Mouse (Mus musculus): Measurements from ENCODE around the gene Yipf1.
A peak's percentile ranks its signal among the peaks of the same experiment; 100 is the strongest.
"Not testable (repeated sequence)": the region's sequence is repeated elsewhere in the genome, so short reads cannot be mapped to it uniquely, and the experiment has no call there.

Gene Yipf1

GRCm38 (mm10) chr4:107323113-107323512 is 8.9 kb downstream of the Yipf1 start:
- DNase-seq (ENCODE audit: low read depth) = no peak

DNA sequence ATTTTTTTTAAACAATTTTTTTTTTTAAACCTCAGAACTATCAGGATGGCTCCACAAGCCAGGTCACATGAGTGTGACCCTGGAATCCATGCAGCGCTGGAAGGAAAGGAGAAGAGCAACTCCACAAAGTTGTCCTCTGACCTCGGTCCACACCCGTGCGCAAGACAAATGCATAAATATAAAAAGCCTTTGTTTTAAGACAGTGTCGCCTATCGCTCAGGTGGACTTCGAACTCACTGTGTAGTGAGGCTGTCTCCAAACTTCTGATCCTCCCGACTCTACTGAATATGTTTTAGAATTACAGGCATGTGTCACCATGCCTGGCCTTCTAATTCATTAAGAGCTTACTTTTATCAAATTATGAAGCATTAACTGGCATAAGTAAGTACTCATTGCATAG is 14.4 kb downstream of the Yipf1 start:
- DNase-seq (ENCODE audit: low read depth) = no peak

DNA sequence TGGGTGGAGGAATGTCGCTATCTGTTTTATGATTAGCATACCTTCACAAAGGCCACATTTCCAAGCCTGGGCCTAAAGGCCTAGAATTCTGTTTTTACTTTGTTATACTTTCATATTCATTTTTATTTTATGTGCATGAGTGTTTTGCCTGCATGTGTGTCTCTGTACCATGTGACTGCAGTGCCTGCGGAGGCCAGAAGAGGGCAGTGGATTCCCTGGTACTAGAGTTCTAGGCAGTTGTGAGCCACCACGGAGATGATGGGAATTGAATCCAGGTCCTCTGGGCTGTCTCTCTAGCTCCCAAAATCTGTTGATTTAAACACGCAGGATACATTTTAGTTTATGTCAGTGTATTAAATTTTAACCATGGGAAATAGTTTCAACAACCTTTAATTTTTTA is 19.4 kb downstream of the Yipf1 start:
- peak; percentile 24 for DNase-seq (ENCODE audit: low read depth)

- DNase-seq (ENCODE audit: low read depth) = no peak
Measured at GRCm38 (mm10) chr4:107336356-107336755, 22.2 kb downstream of the Yipf1 start.

DNA sequence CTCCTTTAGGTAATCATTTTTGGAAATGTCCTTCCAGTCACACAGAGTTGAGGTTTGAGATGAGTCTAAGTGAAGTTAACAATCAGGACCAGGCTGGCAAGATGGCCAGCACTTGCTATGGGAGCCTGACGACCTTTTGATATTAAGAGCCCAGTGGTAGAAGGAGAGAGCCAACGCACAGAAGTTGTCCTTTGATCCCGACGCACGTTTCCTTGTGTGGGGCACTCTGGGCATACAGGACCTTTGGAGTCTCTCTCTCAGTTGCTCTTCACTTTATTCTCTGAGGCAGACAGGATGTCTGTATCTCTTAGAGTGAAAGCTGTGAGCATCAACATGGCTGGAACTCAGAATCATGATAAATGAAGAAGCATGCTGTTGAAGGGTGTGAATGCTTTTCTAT is 23.3 kb downstream of the Yipf1 start:
- no peak for DNase-seq (ENCODE audit: low read depth)

DNA sequence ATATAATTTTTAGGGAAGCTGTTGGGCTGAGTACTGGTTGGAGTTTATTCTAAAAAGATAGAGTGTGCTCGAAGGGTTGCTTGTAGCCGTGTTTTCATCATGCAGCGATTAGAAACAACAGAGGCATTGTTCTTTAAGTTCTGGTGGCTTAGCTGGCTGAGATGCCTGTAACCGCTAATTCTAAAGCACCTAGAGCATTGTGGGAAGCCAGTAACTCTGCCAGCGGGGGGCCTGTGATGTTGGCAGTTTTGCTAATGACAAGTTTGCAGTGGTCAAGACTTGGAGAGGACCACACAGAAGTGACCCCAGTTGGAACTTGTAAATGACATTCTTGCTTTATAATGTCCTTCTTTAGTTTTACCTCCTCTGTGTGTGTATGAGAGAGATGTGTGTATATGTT is 27.2 kb downstream of the Yipf1 start:
- no peak for DNase-seq (ENCODE audit: low read depth)

DNA sequence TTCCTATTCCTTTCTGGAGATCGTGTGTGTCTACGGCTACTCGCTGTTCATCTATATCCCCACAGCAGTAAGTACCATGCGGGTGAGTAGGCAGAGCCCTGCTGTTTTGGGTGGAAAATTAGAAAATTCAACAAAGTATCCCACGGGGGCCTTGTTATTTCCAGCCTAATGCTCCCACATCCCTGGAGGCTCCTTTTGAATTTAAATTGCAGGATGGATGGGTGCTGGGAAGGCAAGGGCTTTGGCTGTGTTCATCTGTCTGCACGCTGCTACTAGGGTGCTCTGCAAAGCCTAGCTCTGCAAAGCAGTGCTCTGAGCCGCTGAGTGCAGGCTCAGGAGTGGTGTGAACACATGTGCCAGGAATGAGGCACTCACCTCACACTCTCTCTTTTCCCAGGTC is 30.4 kb downstream of the Yipf1 start:
- no peak for DNase-seq (ENCODE audit: low read depth)

DNA sequence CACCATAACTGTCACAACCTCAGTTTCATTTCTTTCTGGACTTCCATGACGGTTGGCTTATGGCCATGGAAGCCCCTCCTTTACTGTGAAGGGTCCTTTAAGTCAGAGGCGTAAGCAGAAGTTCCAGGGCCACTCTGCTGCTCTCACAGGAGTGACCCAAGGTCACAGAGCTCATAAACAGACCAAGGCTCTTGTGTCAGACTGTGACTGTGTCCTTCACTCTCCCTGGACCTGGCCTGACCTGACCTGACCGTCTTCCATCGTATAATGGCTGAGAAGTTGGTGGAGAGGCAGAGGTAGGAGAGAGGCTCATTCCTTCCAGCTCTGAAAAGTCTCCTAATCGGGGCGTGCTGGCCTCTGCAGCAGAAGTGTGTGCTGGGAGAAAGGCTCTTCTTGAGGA is 33.1 kb downstream of the Yipf1 start:
- DNase-seq (ENCODE audit: low read depth) = no peak

DNA sequence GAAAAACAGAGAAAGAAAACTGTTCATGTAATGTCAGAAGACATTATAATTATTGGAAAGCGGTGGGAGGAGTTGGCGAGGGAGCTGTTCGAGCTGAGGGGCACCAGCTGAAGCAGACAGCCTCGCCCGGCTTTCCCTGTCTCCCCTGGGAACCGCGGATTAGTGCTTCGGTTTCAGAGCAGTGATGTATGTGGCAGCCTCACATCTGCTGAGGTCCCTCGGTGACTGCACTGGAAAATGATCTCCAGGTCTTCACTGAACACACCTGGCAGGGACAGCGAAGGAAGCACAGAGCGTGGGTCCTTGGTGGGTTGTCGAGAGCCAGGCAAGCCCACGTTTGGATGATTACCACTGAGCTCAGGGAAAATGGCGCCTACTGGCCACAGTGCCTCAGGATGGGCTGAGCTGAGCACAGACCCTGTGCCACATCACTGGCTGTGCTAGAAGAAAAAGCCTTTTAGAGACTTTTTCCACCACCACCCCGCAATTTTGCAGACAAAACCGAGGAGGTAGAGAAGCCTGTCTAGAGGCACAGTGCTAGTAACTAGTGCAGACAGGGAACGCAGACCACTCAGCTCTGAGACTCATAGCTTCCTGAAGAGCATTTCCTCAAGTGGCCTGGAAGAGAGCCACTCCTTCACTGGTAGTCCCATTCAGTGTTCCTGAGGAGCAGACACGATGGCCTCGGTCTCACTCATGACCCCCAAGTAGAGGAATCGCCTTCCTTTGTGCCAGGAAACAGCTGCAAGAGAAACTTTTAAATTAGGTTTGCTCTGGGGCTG is 34.6 kb downstream of the Yipf1 start:
- DNase-seq (ENCODE audit: low read depth) = no peak

DNA sequence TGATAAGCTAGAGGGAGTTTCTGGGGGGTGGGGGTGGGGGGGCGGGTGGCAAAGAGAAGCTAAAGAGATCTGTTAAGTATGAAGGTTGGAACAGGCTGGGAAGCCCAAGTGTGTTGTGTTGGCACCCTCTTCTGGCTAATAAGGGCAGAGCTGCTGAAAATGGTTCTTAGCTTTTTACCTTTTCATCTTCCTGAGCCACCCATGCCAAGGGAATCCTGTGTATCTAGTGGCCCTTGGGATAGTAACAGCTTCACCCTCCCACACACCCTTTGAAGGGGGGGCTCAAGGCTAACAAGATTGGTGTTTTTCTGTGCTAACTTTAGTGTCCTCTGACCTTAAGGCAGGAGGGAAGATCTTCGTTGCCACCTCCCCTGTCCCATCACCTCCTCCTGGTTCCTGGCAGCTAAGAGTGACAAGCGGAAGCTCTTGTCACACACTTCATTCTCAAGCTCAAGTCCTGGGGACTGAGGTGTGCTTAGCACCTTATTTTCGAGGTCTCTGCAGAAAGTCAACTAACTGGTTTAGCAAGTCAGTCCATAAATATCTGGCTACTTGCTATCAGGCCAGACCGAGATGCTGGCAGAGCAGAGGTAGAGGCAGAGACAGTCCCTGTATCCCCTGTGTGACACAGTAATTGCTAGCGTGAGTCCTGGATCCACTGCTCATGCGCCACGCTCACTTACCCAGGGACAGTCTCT is 35.3 kb downstream of the Yipf1 start:
- peak; percentile 68 for DNase-seq (ENCODE audit: low read depth)

DNA sequence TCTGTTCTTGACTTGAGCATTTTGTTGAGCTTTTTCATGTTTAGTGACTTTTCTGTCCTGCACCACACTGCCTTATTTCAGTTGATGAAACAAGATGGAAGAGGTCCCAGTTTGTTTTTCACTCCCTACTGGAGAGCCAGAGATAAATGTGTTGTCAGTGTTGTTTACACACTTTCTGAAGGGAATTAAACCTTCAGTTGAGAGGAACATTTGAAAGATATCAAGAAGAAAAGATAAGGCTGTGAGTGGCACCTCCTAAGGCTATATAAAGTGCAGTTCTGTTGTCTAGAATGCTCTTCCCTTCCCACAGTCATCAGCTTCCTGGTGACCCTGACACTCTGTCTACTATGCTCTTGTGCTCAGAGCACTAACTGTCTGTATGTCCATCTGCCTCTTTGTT is 37.2 kb downstream of the Yipf1 start:
- no peak for DNase-seq (ENCODE audit: low read depth)

DNA sequence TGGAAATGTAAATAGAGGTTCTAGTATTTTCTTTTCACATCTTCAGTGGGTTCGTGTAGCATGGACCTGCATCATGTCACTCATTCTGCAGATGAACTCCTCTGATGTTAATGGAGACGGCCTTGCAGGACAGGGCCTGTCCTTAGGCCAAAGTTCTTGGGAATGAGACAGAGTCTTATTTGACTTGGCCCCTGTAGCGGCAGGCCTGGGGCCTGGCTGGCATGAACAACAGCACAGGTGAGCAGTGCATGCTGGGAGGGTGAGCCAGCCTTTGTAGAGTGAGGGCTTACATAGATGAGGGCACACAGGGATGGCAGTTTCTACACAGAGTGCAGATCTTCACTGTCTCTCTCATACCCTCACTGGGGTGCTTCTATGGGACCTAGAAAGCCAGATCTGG is 39.4 kb downstream of the Yipf1 start:
- DNase-seq (ENCODE audit: low read depth) = no peak

DNA sequence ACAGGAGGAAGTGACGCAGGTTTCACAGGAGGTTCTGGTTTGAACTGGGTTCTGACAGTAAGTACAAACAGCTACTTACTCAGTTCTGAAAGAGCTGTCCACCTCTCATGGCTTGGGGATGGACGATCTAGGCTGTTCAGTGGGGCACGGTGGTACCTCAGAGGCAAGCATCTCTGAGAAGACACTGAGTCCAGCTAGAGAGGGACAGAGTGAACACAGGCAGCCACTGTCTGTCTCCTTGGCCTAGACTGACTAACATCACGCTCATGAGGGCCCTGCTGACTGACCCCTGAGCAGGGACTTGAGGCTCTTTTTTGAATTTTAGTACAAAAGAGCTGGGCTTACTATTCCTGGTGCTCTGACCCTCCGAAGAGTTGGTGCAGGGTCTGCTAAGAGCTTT is 40.0 kb downstream of the Yipf1 start:
- no peak for DNase-seq (ENCODE audit: low read depth)

DNA sequence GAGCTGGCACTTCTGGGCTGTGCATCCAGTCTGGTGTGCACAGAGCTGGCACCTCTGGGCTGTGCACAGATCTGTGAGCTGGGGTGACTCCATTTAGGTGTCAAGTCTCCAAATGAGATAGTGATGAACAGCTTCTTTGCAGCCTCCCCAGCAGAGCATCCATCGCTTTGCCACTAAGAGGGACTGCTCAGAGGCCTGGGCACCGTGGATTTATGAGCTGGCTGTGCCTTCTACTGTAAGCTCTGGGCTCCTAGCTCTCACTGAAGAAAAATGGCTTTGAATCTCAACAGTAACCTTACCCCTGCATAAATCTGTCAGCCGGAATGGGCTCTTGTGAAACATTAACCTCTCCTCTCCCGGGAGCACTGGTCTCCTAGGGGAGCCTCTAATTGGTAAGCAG is 40.4 kb downstream of the Yipf1 start:
- no peak for DNase-seq (ENCODE audit: low read depth)

- not testable (repeated sequence) for DNase-seq (ENCODE audit: low read depth)
Measured at GRCm38 (mm10) chr4:107357172-107357571, 43.0 kb downstream of the Yipf1 start.

DNA sequence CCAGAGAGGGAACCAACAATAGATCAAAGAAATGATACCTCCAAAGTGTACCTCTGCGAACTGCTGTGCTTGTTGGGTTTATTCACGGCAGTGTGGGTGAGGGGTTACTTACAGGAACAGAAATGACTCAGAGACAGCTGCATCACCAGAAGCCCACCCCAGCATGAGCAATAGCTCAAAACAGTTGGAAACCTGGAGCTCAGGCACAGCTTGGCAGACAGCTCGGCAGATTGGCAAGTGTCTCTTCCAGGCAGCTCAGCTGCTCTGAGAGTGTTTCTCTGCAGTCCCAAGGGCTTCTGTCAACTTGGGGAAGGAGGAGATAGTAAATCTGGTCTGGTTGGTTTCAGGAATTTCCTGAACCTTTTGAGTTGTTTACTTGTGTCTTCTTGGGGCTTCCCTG is 44.3 kb downstream of the Yipf1 start:
- DNase-seq (ENCODE audit: low read depth) = peak; percentile 21

GRCm38 (mm10) chr4:107360457-107361145 is 46.4 kb downstream of the Yipf1 start:
- DNase-seq (ENCODE audit: low read depth) = no peak

GRCm38 (mm10) chr4:107362755-107363154 is 48.6 kb downstream of the Yipf1 start:
- DNase-seq (ENCODE audit: low read depth) = no peak

- DNase-seq (ENCODE audit: low read depth) = peak; percentile 87
Measured at GRCm38 (mm10) chr4:107363573-107363972, 49.4 kb downstream of the Yipf1 start.

GRCm38 (mm10) chr4:107364190-107364639 is 50.1 kb downstream of the Yipf1 start:
- DNase-seq (ENCODE audit: low read depth) = peak; percentile 97

GRCm38 (mm10) chr4:107366408-107366807 is 52.2 kb downstream of the Yipf1 start:
- not testable (repeated sequence) for DNase-seq (ENCODE audit: low read depth)

DNA sequence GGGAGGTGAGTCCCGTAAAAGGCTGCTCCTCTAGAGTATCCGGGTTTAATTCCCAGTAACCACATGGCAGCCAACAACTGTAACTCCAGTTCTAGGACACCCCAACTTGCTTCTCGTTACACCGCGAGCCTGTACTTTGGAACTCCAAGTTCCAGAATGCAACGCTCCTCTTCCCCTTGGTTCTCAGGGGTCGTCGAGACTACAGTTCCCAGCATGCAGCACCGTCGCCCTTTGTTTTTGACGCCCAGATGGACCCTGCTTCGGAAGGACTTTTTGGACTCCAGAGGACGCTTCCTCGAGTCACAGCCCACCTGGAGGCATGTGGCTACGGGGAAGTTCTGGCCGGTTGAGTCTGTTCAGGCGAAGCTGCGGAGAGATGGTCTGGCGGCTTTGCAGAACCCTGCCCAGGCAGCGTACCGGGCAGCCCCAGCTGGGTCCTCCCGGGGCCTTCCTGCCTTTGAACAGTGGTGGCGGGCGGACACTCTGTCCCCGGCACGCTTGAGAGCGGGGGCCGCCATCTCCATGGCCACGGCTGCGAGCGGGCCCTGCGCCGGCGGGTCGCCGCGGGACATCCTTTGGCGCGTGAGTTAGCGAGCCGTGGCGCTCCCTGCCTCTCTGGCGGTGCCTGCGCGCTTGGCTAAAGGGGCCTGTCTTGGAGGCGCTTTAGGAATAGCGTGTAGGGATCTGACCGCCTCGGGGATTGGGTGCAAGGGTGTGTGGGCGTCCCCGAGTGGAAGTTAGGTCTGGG is 53.6 kb downstream of the Yipf1 start, which contains the start of gene Ndc1:
Gene Ndc1, plus strand, starts transcription at position 218 of the 748 bp plus-strand sequence.
- peak; percentile 95 for DNase-seq (ENCODE audit: low read depth)

All from 416B (cell line).